Mouse (Mus musculus) kidney, postnatal 0 days (tissue): ENCODE results near the gene Slc6a9. TPM values are rescaled to one million over a fixed set of nuclear protein-coding genes. Genes with fewer than 3 reads are reported as not detected.

Source experiments
- ATAC-seq: fragments of 200-750 bp; cut with Nextera tagmentation; replicated peaks from 2 replicates; pipeline ENCODE4 v1.8.0; 2017; ENCODE audit warnings: low read depth, moderate number of reproducible peaks, moderate TSS enrichment, moderate library complexity; ENCODE audit not compliant: low FRiP score
- DNase-seq: peaks from one replicate; pipeline ENCODE4 v3.0.0-alpha.2; 2016; ENCODE audit warnings: low spot score
- H3K27ac ChIP-seq: fragments of 300-500 bp; sonication (generic); 2 replicates; pipeline ENCODE4 v1.5.1; 2014; ENCODE audit warnings: mild to moderate bottlenecking
- H3K27me3 ChIP-seq: fragments of 300-500 bp; sonication (generic); 2 replicates; pipeline ENCODE4 v1.6.1; 2014; ENCODE audit warnings: low read length, mixed read lengths; ENCODE audit not compliant: insufficient read depth
- H3K36me3 ChIP-seq: fragments of 300-500 bp; sonication (generic); 2 replicates; pipeline ENCODE4 v1.6.1; 2014; ENCODE audit warnings: low read length, mixed read lengths; ENCODE audit not compliant: insufficient read depth
- H3K4me1 ChIP-seq: fragments of 300-500 bp; sonication (generic); replicated peaks from 2 replicates; pipeline ENCODE4 v1.6.1; 2014; ENCODE audit warnings: antibody characterized with exemption, low read length, mixed read lengths; ENCODE audit not compliant: insufficient read depth
- H3K4me2 ChIP-seq: fragments of 300-500 bp; sonication (generic); 2 replicates; pipeline ENCODE4 v1.6.1; 2014; ENCODE audit warnings: mild to moderate bottlenecking, low read length, moderate library complexity, mixed read lengths
- H3K4me3 ChIP-seq: fragments of 300-500 bp; sonication (generic); replicated peaks from 2 replicates; pipeline ENCODE4 v1.5.1; 2014; ENCODE audit warnings: low read depth, low read length
- H3K9ac ChIP-seq: fragments of 300-500 bp; sonication (generic); 2 replicates; pipeline ENCODE4 v1.6.1; 2014; ENCODE audit warnings: low read depth, low read length
- H3K9me3 ChIP-seq: fragments of 300-500 bp; sonication (generic); replicated peaks from 2 replicates; pipeline ENCODE4 v1.6.1; 2016; ENCODE audit warnings: low read length, inconsistent platforms, mixed read lengths
- CTCF ChIP-seq: IDR thresholded peaks from 2 replicates; pipeline ENCODE4 v1.5.1; 2016; ENCODE audit warnings: antibody characterized with exemption, low read depth, mild to moderate bottlenecking, moderate library complexity
- WGBS: fragments of 180-500 bp; shearing (Covaris S2); extraction: QIAGEN DNeasy Blood & Tissue Kit; methylation state at CpG from one replicate; pipeline ENCODE4 v1.1.7; 2014; 5-methylcytosine and 5-hydroxymethylcytosine counted together
- polyA plus RNA-seq: library from polyadenylated mRNA; unstranded; fragments of >200 nt; fragmentation: Nextera tagmentation; extraction: Ambion mirVana; gene quantifications from 2 replicates; pipeline ENCODE4 v1.2.1, GENCODE M21; 2015

Slc6a9 gene
- polyA plus RNA-seq, 1 experiment from 2014 or later, result 8.6 TPM

DNA sequence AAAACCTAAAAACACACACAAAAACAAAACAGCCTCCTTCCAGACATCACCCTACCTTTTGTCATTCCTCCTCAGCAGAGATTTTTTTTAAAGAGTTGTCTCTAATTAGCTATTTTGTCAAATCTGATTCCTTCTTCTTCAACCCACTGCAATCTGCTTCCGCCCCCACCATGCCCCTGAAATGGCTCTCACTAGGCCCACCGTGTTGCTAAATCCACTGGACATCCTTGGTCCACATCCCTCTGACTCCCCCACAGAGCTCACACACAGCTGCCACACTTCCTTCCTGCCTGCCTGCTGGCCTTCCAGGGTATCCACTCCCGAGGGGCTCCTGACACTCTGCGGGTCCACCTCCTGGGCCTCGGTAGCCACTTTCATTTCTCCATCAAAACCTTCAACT, 44.4 kb downstream of the Slc6a9 start:
- no peak for DNase-seq
- no peak overlapping the region for H3K4me2 ChIP-seq
- no peaks in the 10 kb centered on the region for H3K9me3 ChIP-seq
- WGBS, result 56% methylated on average over 5 of the region's 5 CpGs
- H3K4me1 ChIP-seq, result 0 out of 2 replicates have a peak, but pooled peaks cover 5% of the 10 kb centered on the region
- H3K9ac ChIP-seq, result no peak overlapping the region
- ATAC-seq, result no peak
- no peak overlapping the region for H3K4me3 ChIP-seq
- H3K36me3 ChIP-seq, result 0 out of 2 replicates have a peak, but pooled peaks cover 13% of the 10 kb centered on the region
- H3K27ac ChIP-seq, result no peak overlapping the region
- no peaks in the 10 kb centered on the region for H3K27me3 ChIP-seq
- TF ChIP-seq CTCF, result no peak

DNA sequence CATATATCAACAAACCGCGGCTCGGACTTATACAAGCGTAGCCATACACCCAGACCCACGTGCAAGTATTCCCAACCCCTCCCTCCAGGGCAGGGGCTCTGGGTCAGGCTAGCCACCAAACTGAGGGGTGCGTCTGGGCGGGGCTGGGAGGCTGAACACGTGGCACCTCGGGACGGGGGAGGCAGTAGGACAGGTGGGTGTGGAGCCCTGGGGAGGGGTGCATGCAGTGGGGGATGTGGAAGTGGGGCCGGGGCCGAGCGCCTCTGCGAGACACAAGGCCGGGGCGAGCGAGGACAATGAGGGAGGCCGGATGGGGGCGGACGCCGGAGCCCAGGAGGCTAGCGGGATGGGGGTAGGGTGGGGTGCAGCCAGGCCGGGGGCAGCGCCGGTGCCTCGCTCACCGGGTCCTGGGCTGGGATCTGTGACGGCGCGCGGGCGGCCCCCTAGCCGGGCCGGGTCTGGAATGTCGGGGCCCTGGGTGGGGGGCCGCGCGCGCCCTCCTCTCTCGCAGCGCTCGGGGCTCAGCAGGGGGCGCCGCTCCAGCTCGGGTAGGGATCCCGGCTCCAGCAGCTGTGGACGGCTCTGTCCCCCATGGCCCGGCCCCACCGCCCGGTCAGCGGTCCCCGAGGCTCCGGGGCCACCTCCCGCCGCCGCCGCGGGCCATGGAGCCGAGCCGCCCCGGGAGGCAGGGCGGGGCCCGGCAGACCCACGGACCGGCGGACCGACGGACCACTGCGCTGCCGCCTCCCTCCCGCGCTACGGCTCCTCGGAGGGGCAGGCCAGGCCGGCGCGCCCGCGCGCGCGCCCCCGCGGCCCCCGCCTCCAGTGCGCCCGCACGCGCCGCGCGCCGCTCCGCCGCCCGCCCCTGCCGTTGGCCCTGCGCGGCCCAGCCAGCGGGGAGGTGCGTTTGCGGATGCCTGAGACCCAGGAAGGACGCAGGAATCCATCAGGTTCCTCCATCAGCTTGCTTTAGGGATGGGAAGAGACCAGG, 48.7 kb downstream of the Slc6a9 start, which contains the start of gene B4galt2:
TSS of gene B4galt2 (minus strand) at position 787 of the 991 bp plus-strand sequence.
- H3K9me3 ChIP-seq, result no peaks in the 10 kb centered on the region
- no peaks in the 10 kb centered on the region for H3K27me3 ChIP-seq
- H3K4me3 ChIP-seq, result peak within 1 kb of the TSS; percentile 78
- TF ChIP-seq CTCF, result peak; percentile 31; the same call in 1 of the 2 replicates
- H3K9ac ChIP-seq, result peak within 1 kb of the TSS; percentile 83
- ATAC-seq, result peak; percentile 9
- H3K36me3 ChIP-seq, result peaks cover 7% of the 10 kb centered on the region; the same call in 1 of the 2 replicates
- H3K4me1 ChIP-seq, result peaks cover 5% of the 10 kb centered on the region; the same call in 1 of the 2 replicates
- peak; percentile 56 for DNase-seq
- H3K27ac ChIP-seq, result no peak within 1 kb of the TSS; the same call in 1 of the 2 replicates
- WGBS, result under 1% methylated on average over 69 of the region's 103 CpGs
- peak within 1 kb of the TSS; percentile 94 for H3K4me2 ChIP-seq

DNA sequence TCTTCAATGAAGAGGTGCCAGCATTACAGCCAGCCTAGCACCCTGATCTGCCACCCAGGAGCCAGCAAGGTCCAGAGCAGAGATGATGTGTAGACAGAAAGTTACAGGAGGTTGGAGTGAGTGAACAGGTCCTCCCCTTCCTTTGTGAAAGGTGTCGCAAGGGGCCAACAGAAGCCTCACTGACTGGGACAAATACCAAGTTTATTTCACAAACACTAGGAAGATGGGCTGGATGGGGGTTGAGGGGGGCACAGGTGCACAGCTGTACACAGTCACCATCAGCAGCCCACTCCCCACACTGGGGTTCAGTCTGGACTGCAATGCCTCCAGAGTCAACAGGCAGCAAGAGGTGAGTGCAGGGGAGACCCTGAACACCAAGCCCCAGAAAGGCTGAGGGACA, 49.8 kb downstream of the Slc6a9 start:
- Histone ChIP-seq H3K27ac (no peak overlapping the region), H3K9me3 (no peaks in the 10 kb centered on the region), H3K4me3 (no peak overlapping the region), H3K9ac (no peak overlapping the region), H3K4me1 (peaks cover 5% of the 10 kb centered on the region; the same call in 1 of the 2 replicates), H3K36me3 (peaks cover 4% of the 10 kb centered on the region; the same call in 1 of the 2 replicates), H3K27me3 (no peaks in the 10 kb centered on the region), H3K4me2 (no peak overlapping the region)
- no peak for DNase-seq
- 88% methylated on average over 1 of the region's 1 CpGs for WGBS
- TF ChIP-seq CTCF, result no peak
- ATAC-seq, result no peak

DNA sequence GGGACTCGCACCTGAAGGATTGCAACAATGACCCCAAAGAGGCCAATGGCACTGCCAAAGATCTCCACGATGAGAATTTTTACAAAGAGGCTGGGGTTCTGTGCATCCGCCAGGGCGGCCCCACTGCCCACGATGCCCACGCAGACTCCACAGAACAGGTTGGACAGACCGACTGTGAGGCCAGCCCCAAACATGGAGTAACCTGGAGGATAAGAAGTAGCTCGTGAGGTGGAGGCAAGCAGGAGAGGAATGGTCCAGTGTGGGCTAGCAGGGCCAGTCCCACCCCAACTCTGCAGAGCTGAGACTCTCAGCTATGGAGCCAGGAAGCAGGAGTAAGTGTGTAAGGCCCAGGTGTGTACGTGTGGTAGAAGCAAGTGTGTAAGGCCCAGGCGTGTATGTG, 50.8 kb downstream of the Slc6a9 start:
- WGBS, result 95% methylated on average over 10 of the region's 10 CpGs
- DNase-seq, result no peak

DNA sequence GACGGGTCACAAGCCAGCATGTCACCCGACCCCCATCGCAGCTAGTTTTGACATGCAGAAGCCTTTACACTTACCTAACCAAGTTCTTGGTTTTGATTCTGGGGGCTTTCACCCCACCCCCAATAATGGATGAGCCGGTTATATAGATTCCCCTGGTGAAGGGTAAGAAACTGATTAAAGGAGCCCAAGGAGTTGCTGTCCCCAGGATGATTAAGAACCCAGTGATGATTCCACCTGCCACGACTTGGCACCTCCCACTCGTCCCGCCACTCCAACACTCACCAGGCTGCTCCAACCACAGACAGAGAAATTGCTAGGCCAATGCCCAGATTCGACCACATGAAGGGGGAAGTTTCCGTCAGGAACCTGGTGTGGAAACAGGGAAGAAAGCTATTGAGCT, 51.7 kb downstream of the Slc6a9 start:
- DNase-seq, result no peak
- ATAC-seq, result no peak
- 68% methylated on average over 9 of the region's 9 CpGs for WGBS
- H3K9ac ChIP-seq, result 0 out of 2 replicates have a peak overlapping the region, but pooled peaks have one; percentile 80
- H3K4me1 ChIP-seq, result peaks cover 8% of the 10 kb centered on the region
- peaks cover 14% of the 10 kb centered on the region; the same call in 1 of the 2 replicates for H3K36me3 ChIP-seq
- no peak for TF ChIP-seq CTCF
- no peaks in the 10 kb centered on the region for H3K9me3 ChIP-seq
- H3K27ac ChIP-seq, result no peak overlapping the region
- H3K27me3 ChIP-seq, result no peaks in the 10 kb centered on the region
- peak overlapping the region; percentile 91 for H3K4me3 ChIP-seq
- H3K4me2 ChIP-seq, result peak overlapping the region; percentile 98

More for the DNA sequence above, 50.8 kb downstream of the Slc6a9 start:
- Histone ChIP-seq H3K4me1 (peaks cover 5% of the 10 kb centered on the region; the same call in 1 of the 2 replicates), H3K9me3 (no peaks in the 10 kb centered on the region), H3K36me3 (peaks cover 13% of the 10 kb centered on the region; the same call in 1 of the 2 replicates), H3K9ac (no peak overlapping the region), H3K4me2 (no peak overlapping the region), H3K4me3 (no peak overlapping the region), H3K27me3 (no peaks in the 10 kb centered on the region), H3K27ac (no peak overlapping the region)
- no peak for ATAC-seq
- TF ChIP-seq CTCF, result no peak

DNA sequence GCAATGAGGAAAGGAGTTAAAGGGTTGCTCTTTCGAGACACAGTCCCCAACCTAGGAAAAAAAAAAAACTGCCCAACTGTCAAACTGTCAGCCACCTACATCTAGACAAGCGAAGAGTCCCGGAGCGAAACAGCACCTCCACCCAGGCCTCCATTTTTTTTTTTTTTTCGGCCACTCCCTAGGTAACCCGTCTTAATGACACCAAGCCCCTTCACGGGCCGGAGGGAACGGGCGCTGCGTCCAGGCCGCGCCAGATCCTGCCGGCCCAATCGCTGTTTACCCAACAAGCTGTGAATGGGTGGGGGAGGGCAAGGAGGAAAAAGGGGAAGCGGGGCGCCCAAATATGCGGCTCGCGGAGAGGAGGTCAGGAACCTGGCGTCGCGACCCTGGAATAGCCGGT, 52.3 kb downstream of the Slc6a9 start:
- no peaks in the 10 kb centered on the region for H3K9me3 ChIP-seq
- ATAC-seq (peak; percentile 14; the same call in 1 of the 2 replicates), DNase-seq (no peak)
- peak overlapping the region; percentile 91 for H3K4me3 ChIP-seq
- H3K36me3 ChIP-seq, result peaks cover 14% of the 10 kb centered on the region; the same call in 1 of the 2 replicates
- H3K27me3 ChIP-seq, result no peaks in the 10 kb centered on the region
- TF ChIP-seq CTCF, result no peak
- under 1% methylated on average over 24 of the region's 24 CpGs for WGBS
- H3K4me2 ChIP-seq, result peak overlapping the region; percentile 98
- peak overlapping the region; percentile 80 for H3K9ac ChIP-seq
- H3K4me1 ChIP-seq, result peaks cover 14% of the 10 kb centered on the region
- peak overlapping the region; percentile 76 for H3K27ac ChIP-seq
